ENCODE assay signal across 15 mouse cellular contexts in genomic region chr1:31149671-31150070, GRCm38 (mm10). TPM values are rescaled to one million over a fixed set of nuclear protein-coding genes. Genes with fewer than 3 reads are reported as not detected.
DNase-seq lines count a peak whose midpoint lies in the region; ATAC-seq lines count a peak whose summit lies in the region.
"Had no signal": no experiment of that assay in that cellular context is flagged by ENCODE, and none has a peak within 500 bp of the region (broad histone marks: within the 10 kb centered on the region; RNA-seq: fewer than 3 reads in every experiment).

No protein-coding gene starts in this region.

- no peaks in the 10 kb centered on the region for H3K36me3 ChIP-seq in forebrain, embryonic 11.5 days (ENCODE audit: control insufficient read depth, insufficient read depth, low read length)
- H3K36me3 ChIP-seq: G1E had no signal

- no peak for DNase-seq in frontal cortex, postnatal 25 days (ENCODE audit: low spot score in 2 of 2)
- peak; percentile 64 for DNase-seq in hindlimb bud, embryonic 11.5 days (ENCODE audit: extremely low spot score, low read depth, low spot score)
- DNase-seq in lung, postnatal 36 days = peak; percentile 53
- DNase-seq in right cerebral cortex, postnatal 14 days = no peak
- no peak for DNase-seq in adrenal gland, postnatal 14 days
- DNase-seq in forebrain, embryonic 11.5 days (ENCODE audit: low spot score) = no peak
- DNase-seq: forebrain, postnatal 0 days; retina, postnatal 1 day had no signal

- peak overlapping the region; percentile 29; the same call in 1 of the 2 replicates for H3K27ac ChIP-seq in brown adipose tissue, adult 24 weeks (replicated peaks; ENCODE audit: low read depth, low read length)
- H3K27ac ChIP-seq in forebrain, embryonic 11.5 days (ENCODE audit: low read depth, low read length) = no peak overlapping the region
- H3K27ac ChIP-seq: hindbrain, embryonic 14.5 days; macrophage had no signal

- no peak overlapping the region for H3K4me3 ChIP-seq in brown adipose tissue, adult 24 weeks (ENCODE audit: insufficient read depth, low read depth, low read length)
- H3K4me3 ChIP-seq in forebrain, embryonic 11.5 days (ENCODE audit: low read depth, low read length) = no peak overlapping the region

- H3K4me1 ChIP-seq in brown adipose tissue, adult 24 weeks (ENCODE audit: control insufficient read depth, insufficient read depth, insufficient read length, low read length) = no peaks in the 10 kb centered on the region; the same call in 1 of the 2 replicates
- H3K4me1 ChIP-seq in forebrain, embryonic 11.5 days (replicated peaks; ENCODE audit: control insufficient read depth, insufficient read depth, low read length) = no peaks in the 10 kb centered on the region

- H3K27me3 ChIP-seq in forebrain, embryonic 11.5 days (ENCODE audit: control insufficient read depth, insufficient read depth, low read length) = no peaks in the 10 kb centered on the region

- ATAC-seq in frontal cortex, adult (ENCODE audit: low TSS enrichment) = peak; percentile 66
- no peak for ATAC-seq in forebrain, embryonic 11.5 days (replicated peaks; ENCODE audit: low FRiP score)
- ATAC-seq: forebrain, postnatal 0 days had no signal

- WGBS in forebrain, embryonic 11.5 days = 58% methylated on average over 6 of the region's 6 CpGs

- no peak overlapping the region for H3K9ac ChIP-seq in forebrain, embryonic 11.5 days (ENCODE audit: low read length)
- H3K9ac ChIP-seq: forebrain, postnatal 0 days; hindbrain, embryonic 14.5 days had no signal

- no peak overlapping the region for H3K4me2 ChIP-seq in forebrain, embryonic 11.5 days (ENCODE audit: low read depth, low read length, severe bottlenecking)
- H3K4me2 ChIP-seq: hindbrain, embryonic 14.5 days had no signal

- H3K9me3 ChIP-seq in forebrain, embryonic 11.5 days (ENCODE audit: control insufficient read depth, low read length) = no peaks in the 10 kb centered on the region
- H3K9me3 ChIP-seq: G1E had no signal

RNA-seq across cellular contexts. Expression of gene Lgsn, which starts 26.5 kb away (rescaled TPM):
- not detected in 2 replicates for polyA plus RNA-seq in brown adipose tissue, adult 24 weeks (2012; ENCODE audit: insufficient read depth, insufficient read length, missing spikeins)
- total RNA-seq in adrenal gland, postnatal 14 days (2021) = not detected in 2 replicates
- polyA plus RNA-seq in forebrain, embryonic 11.5 days (2014; fragmentation: Nextera tagmentation; extraction: Ambion mirVana) = not detected in 2 replicates
- total RNA-seq: common myeloid progenitor, adult 5-6 weeks; forebrain, postnatal 0 days; G1E; left cerebral cortex, postnatal 25 days had no signal
- polyA plus RNA-seq: G1E; hindbrain, embryonic 14.5 days; macrophage had no signal

Comparison
In these comparisons a context has a peak if more than half of its experiments do, and no peak if none do; other contexts are left out.
1. DNase-seq: peak in hindlimb bud, embryonic 11.5 days (single experiment) and lung, postnatal 36 days (single experiment); none in frontal cortex, postnatal 25 days (0 of 2), right cerebral cortex, postnatal 14 days (single experiment), adrenal gland, postnatal 14 days (single experiment) and forebrain, embryonic 11.5 days (single experiment).